Mouse (Mus musculus) lung, adult 2 months (tissue): ENCODE data around the gene Olfr545.

Experiments
- CTCF ChIP-seq: fragments of 200-500 bp; IDR thresholded peaks from 2 replicates; pipeline ENCODE4 v1.5.1; 2011; ENCODE audit warnings: mild to moderate bottlenecking, low read length, control low read depth; ENCODE audit not compliant: insufficient read depth
- POLR2A ChIP-seq: fragments of 200-500 bp; IDR thresholded peaks from 2 replicates; pipeline ENCODE4 v1.6.1; 2011; ENCODE audit warnings: low read depth, mild to moderate bottlenecking, control low read depth, low read length, borderline replicate concordance; ENCODE audit errors: extremely low read depth

GRCm38 (mm10) chr7:102481579-102481978, 17.8 kb downstream of the Olfr545 start, which contains the start of gene Olfr543:
- TF ChIP-seq POLR2A (no peak), CTCF (no peak)
